Mouse (Mus musculus): ENCODE measurements at regions not wholly inside any gene's neighbourhood (a gene's known extent, or its start where the extent isn't known, plus 50 kb on each side); places are given as distances from the start of the nearest gene placed in this dataset.
"Not testable (repeated sequence)": the region's sequence is repeated elsewhere in the genome, so short reads cannot be mapped to it uniquely, and the experiment has no call there.

DNA sequence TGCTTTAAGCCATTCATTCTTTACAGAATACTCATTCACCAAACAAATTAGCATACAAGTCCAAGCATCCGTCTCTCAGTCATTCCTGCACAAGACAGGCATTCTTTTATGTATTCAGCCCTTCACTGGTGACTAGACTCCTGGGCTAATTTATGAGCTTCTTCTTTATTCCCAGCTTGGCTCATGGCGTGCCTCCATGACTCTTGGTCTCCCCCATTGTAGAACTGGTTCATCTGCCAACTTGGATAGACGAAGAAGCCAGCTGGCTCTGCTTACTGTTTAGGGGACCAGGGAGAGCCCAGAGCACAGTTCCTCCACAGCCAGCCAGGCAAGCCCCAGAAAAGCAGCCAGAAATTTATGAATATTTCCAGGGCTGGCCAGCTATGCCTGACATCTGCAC, 421.2 kb upstream of the N6amt1 start:
- DNase-seq (ENCODE audit: low spot score), result no peak

DNA sequence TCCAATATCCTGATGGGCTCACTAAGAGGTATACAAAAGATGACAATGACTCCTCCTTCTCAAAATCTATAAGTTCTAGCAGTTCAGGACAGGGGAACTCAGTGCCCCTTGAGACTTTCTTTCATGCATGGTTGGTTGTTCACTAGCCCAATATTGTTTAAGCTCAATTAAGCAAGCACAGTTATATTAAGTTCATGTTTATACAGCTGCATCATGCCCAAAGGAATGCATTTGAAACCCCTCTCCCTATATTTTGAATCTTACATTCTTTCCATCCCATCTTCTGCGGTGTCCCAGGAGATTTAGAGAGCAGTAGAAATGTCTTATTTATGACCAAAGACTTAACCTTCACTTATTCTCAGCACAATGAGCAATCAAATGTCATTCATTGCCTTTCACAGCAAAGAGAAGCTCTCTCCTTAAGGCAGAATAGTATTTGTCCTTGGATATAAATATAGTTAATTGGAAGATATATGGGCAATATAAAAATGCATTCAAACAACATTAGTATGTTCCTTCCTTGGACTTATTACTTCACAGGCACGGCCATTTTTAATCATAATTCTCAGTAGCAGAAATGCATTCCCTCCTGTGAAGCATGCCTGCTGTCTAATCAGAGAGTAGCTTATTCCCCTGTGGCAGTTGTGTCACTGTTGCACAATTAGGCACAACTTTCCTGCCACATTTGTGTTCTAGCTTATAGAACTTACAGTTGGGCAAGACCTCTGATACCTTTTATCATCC, 455.8 kb upstream of the N6amt1 start:
- peak; percentile 37 for DNase-seq (ENCODE audit: low spot score)

DNA sequence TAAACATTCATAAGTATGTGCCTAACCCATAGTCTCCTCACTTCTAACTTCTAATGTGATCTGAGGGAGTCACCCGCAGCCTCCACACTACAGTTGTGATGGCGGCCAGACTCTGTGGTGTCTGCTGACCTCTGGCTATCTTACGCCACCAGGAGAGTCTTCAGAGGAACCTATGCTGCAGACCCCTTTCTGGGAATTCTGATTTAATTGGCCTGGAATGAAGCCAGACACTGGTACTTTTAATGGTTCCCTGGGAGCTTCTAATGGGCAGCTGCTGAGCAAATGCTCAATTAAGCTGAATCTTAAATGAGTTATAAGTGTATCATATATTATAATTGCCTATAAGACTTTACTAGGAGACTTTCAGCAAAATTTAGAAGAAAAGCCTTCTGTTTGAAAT, 459.0 kb upstream of the N6amt1 start:
- DNase-seq (ENCODE audit: low spot score), result no peak

- DNase-seq (ENCODE audit: low spot score), result no peak
Measured at GRCm38 (mm10) chr16:86894333-86894732, 459.7 kb upstream of the N6amt1 start.

DNA sequence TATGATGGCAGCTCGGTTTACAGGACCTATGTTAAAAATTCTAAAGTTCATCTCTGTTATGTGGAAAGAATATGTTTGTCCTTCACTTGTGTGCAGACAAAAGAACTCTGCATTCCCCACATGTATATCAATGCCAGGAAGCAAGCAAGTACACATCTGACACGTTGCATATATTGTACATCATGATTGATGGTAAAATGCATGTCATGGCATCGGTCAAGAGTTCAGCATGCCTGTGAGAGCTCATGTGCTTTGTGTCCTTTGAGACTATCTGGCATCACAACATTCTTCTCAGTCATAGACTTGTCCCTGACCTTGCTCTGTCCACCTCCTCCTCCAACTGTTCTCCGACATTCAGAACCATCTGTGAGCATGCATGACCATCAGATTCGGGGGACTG, 465.6 kb upstream of the N6amt1 start:
- no peak for DNase-seq (ENCODE audit: low spot score)

GRCm38 (mm10) chr16:86887605-86888004, 466.4 kb upstream of the N6amt1 start:
- DNase-seq (ENCODE audit: low spot score), result no peak

- no peak for DNase-seq (ENCODE audit: low spot score)
Measured at GRCm38 (mm10) chr16:86883862-86884261, 470.1 kb upstream of the N6amt1 start.

- DNase-seq (ENCODE audit: low spot score), result peak; percentile 89
Measured at GRCm38 (mm10) chr16:86882529-86882928, 471.5 kb upstream of the N6amt1 start.

GRCm38 (mm10) chr16:86881583-86881982, 472.4 kb upstream of the N6amt1 start:
- DNase-seq (ENCODE audit: low spot score), result no peak

GRCm38 (mm10) chr16:86860828-86861227, 493.2 kb upstream of the N6amt1 start:
- DNase-seq (ENCODE audit: low spot score), result no peak

DNA sequence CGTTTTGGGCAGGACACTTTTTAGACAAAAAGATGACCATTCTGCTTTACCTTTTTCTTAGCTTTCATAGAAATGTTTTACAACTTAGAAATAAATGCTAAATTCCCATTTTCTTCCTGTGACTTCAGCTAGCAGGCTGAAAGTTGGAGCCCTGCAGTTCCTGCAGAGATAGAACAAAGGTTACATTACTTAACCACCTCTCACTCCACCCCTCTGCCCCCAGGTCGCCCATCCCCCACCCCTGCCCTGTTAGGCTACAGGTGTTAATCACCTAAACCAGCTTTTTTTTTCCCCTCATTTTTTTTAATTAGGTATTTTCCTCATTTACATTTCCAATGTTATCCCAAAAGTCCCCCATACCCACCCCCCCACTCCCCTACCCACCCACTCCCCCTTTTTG, 498.1 kb upstream of the N6amt1 start:
- DNase-seq (ENCODE audit: low spot score), result no peak

DNA sequence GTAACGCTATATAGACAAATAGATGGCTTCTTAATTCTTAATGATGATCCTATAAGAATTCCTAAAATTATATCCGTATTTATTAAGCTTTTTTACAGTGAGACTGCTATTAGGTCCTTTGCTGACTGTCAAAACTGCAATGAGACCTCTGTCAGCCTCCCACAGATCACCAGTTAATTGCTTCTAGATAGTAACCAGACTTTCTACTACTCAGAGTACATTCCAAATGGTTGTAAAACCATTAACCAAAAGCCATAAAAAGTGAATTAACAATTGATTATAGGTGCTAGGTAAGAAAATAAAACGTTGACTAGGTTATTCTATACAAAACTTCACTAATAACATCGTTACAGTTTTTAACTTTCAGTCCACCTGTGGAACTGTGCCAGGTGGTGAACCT, 498.7 kb upstream of the N6amt1 start:
- DNase-seq (ENCODE audit: low spot score), result no peak

- no peak for DNase-seq (ENCODE audit: low spot score)
Measured at GRCm38 (mm10) chr16:86853398-86853797, 500.6 kb upstream of the N6amt1 start.

DNA sequence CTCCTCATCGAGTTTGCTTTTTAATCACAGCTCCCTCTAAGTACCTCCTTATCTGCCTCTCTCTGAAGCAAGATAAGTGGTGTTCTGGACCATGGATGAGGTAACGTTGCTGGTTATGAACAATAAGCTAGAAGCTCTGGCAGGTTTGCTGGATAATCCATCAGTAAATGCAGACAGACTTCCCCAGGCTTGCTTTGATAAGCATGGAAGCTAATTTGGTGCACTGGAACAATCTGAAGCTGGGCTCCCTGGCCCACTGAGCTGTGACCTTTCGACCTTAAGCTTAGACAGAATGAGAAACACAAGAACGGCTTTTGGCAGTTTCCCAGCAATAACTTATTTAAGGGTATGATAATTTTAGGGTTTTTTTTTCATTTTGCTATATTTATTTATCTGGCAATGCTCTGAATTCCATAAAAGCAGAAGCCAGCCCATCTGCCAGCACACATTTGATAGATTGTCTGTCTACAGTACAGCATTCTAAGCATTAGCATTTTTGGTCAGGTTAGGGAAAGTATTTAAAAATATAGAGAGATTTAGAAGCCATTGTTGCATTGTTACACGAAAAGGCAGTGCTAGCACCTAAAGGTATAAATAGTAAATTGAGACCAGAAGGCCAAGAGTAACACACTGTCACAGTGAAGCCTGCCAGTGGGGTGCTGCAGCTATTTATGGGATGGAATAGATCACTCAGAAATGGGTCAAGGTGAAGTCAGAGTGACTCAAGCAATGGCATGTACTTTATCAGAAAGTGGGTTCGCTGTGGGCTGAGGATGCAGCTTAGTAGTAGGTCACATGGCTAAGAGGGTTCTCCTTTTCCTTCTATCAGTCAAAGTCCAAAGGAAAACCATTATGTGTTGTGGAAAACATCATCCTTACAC, 515.3 kb upstream of the N6amt1 start:
- DNase-seq (ENCODE audit: low spot score), result peak; percentile 60

- no peak for DNase-seq (ENCODE audit: low spot score)
Measured at GRCm38 (mm10) chr16:86827645-86828044, 526.3 kb upstream of the N6amt1 start.

- no peak for DNase-seq (ENCODE audit: low spot score)
Measured at GRCm38 (mm10) chr16:86826641-86827040, 527.3 kb upstream of the N6amt1 start.

DNA sequence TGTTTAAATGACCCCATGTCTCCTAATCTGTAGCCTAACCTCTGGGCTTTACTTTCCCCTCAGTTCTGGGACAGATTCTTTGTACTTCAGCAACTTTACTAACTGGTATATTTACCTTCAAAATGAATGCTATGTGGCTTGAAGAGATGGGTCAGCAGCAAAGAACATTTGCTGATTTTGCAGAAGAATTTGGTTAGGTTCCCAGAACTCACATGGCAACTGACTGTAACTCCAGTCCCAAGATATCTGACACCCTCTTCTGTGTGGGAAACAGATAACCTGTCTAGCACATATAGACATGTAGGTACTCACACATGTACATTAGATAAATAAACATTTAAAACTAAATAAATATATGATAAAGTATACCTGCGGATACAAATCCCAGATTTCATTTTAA, 530.5 kb upstream of the N6amt1 start:
- no peak for DNase-seq (ENCODE audit: low spot score)

GRCm38 (mm10) chr16:86821586-86821985, 532.4 kb upstream of the N6amt1 start:
- DNase-seq (ENCODE audit: low spot score), result no peak

DNA sequence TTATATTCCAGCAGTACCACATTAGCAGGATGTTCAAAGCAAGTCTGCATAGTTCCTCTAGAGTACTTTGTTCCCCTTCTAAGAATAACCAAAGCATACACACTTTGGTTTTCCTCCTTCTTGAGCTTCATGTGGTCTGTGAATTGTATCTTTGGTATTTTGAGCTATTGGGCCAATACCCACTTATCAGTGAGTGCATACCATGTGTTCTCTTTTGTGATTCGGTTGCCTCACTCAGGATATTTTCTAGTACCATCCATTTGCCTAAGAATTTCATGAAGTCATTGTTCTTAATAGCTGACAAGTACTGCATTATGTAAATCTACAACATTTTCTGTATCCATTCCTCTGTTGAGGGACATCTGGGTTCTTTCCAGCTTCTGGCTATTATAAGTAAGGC, 535.3 kb upstream of the N6amt1 start:
- not testable (repeated sequence) for DNase-seq (ENCODE audit: low spot score)

DNA sequence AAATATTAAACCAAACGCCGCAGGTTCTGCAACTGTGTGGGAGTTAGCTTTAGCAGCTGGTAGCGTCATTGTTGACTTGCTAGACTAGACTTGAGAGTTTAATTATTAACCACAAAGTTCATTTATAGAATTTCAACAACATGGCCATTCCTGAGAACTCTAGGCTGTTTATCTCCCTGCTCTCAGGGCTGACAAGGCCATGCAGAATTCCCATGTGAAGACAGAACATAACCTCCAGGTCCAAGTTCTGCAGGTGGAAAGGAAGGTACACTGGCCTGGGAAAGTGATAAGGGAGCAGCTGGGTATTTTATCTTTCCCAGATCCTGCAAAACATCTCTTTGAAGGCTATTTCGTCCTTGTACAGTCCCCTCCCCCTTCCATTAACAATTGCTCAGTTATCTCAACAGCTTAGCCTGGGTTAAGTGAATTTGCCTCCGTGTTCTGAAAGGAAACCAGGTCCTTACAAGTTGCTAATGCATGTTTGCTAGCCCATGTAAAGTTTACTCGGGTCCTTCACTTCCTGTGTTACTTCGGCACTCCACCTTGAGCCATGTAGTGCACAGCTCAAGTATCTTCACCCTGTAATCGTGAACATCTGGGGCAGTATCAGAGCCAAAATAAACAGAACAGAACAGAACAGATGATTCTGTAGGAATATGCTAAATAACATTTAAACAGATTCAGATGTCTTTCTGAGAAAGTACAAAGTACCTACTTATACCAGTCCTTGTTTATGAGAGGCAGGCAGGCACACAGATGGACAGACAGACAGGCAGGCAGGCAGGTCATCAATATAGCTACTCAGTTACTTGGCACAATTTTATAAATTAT, 537.0 kb upstream of the N6amt1 start:
- DNase-seq (ENCODE audit: low spot score), result peak; percentile 33

GRCm38 (mm10) chr16:86816006-86816405, 538.0 kb upstream of the N6amt1 start:
- DNase-seq (ENCODE audit: low spot score), result no peak

- DNase-seq (ENCODE audit: low spot score), result peak; percentile 42
Measured at GRCm38 (mm10) chr16:86812692-86813091, 541.3 kb upstream of the N6amt1 start.

All from embryo, embryonic 10.5 days (tissue).